Mouse (Mus musculus) right cerebral cortex, adult 2 months (tissue): ENCODE results near the gene Uso1.
A peak's percentile ranks its signal among the peaks of the same experiment; 100 is the strongest.
"Not testable (repeated sequence)": the region's sequence is repeated elsewhere in the genome, so short reads cannot be mapped to it uniquely, and the experiment has no call there.

Experiments
- DNase-seq, 2 experiments: peaks; one replicate each; pipeline ENCODE4 v3.0.0; 2021 to 2022; ENCODE audit warnings: low spot score in 2 of 2

Gene Uso1

DNA sequence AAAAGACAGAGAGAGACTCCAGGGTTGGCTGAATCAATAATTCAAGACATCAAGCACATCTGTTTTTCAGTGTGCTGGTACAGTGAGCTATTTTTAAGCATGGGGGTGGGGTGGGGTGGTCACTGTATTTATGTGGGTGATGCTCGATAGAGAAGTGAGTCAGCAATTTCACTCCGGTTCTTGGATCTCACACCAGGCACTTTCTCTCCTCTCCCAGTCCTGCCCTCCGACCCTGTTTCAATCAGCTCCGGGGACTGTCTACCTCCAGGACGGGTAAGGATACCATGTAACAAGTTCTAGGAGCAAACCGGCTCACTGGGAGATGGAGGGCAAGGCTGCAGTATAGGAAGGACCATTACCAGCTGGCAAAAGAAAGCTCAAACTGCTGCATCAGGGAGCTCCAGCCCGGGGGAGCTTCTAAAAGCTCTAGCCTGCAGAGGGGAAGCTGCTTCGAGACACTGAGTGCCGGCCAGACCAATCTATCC, 10.6 kb upstream of the Uso1 start:
- no peak for DNase-seq

DNA sequence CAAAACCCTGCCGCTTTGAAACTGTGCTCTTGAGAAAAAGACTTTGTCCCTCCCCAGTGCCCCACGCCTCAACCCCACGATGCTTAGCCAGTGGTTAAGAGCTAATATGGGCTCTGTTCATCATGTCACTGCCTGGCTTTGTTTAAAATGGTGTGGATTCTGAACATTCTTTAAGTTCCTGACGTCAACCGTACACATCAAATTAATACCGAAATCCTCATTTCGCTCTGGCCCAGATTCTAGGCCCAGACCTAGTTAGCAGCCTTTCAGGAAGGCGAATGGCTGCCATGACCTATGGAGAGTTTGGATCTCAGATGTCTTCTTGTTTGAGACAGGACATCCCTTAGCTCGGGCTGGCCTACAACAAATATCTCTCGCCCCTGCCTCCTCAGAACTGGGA, 10.0 kb upstream of the Uso1 start:
- DNase-seq, result no peak

DNA sequence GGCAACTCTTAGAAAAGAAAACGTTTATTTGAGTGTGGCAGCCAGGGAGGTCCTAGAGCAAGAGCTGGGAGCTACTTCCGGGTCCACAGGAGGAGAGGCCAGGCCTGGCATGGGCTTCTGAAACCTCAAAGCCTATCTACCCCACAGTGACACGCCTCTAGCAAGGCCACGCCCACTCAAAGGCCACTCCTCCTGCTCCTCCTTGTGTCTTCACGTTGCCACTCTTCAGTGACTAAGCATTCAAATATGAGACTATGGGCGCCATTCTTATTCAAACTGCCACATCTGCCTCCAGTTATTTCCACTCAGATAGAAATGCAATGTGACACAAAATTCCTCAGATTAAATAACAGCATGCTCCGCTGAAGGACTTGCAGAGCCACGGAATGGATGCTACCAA, 9.2 kb upstream of the Uso1 start:
- no peak for DNase-seq

DNA sequence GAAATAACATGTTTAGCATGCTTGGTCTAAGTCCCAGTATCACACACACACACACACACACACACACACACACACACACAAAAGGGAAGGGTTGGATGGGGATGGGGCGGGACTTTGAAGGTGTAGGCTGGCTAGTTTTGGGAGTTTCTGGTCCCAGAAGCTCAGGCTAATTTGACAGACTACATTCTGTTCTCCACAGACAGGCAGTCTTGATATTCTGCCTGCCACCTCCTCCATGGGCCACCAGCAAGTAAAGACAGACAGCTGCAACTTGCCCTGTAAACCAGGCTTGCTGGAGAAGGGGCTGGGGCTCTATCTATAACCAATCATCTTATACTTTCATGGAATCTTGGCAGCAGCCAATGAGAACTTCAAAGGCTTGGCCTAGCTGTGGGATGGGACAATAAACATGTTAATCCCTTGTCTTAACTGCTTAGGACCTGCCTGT, 8.4 kb upstream of the Uso1 start:
- DNase-seq, result no peak

DNA sequence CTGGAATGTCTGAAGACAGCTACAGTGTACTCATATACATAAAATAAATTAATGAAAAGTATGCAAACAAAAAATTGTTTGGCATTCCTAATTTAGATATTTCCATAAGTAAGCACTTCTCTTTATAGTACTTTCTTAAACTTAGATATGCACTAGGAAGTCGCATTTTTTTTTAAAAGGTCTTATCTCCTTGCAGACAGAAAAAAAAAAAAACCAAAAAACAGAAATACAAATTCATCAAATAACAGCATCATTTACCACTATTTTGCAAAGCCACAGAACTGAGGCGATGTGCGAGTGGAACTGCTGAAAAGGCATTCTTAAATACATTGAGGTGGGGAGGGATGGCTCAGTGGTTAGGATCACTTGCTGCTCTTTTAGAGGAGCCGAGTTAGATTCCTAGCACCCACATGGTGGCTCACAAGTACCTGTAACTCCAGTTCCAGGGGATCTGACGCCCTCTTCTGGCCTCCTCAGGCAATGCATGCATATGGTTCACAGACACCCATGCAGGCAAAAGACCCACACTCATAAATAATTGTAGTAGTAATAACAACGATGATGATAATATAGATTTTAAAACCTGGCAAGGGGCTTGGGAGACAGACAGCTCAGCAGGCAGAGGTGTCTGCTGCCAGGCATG, 7.6 kb upstream of the Uso1 start:
- DNase-seq, result no peak

DNA sequence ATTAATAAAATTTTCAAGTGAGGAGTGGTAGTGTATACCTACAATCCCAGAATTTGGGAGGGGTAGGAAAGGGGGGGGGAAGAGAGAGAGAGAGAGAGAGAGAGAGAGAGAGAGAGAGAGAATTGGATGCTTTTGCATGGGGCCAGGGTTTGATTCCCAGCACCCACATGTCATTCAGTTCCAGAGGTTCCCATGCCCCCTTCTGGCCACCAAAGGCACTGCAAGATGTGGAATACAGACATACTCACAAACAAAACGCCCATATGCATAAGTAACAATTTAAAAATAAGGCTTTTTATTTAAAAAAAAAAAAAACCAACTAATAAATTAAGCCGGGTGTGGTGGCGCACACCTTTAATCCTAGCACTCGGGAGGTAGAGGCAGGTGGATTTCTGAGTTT, 5.6 kb upstream of the Uso1 start:
- DNase-seq, result no peak

DNA sequence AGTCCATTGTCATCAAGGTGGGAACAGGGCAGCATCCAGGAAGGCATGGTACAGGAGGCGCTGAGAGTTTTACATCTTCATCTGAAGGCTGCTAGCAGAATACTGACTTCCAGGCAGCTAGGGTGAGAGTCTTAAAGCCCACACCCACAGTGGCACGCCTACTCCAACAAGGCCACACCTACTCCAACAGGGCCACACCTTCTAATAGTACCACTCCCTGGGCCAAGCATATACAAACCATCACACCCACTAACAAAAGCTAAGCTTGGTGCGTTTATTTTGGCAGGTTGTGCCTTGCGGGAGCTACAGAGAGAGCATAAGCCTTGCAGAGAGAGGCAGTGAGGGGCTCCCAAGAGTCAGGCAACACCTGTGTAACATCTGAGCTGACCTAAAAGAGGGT, 4.7 kb upstream of the Uso1 start:
- DNase-seq, result not testable (repeated sequence)

DNA sequence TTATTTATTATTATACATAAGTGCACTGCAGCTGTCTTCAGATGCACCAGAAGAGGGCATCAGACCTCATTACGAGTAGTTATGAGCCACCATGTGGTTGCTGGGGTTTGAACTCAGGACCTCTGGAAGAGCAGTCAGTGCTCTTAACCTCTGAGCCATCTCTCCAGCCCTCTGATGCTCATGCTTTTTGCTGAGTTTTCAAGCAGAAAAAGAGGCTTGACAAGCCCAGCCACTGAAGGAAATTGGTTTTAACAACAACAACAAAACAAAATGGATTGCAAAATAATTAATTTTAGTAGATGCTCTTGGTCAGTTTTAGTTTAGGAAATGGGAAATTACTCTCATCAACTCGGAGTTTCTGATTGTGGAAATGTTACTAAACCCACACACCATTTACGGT, 2.8 kb upstream of the Uso1 start:
- no peak for DNase-seq

DNA sequence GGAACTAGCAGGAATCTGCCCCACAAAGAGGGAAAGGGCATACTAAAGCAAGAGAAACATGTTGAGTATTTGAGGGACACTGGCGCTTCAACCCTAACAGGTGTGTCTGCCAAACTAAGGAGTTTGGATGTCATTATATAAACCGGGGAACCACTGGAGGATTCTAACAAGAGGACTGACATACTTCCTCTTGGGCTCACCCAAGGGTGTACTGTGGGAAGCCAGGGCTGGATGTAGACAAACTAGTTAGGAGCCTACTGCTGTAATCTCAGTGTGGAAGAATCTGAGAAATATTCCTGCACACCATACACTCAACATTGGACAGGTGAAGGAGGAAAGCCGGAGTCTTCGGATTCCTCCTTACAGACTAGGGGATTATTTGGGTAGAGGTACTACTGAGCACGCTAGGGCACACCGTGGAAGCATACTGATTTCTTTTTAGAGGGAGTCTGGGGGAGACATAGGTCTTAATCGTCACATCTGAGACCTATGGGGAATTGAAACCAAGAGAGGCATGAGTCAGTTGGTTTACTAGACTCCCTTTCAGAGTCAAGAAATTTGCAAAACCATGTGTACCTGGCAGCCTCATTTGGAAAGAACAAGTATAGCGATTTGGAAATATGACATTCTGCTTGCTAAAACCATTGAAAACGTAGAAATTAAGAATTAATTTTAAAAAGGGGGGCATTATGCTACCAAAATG, 1.1 kb upstream of the Uso1 start:
- DNase-seq, result no peak

DNA sequence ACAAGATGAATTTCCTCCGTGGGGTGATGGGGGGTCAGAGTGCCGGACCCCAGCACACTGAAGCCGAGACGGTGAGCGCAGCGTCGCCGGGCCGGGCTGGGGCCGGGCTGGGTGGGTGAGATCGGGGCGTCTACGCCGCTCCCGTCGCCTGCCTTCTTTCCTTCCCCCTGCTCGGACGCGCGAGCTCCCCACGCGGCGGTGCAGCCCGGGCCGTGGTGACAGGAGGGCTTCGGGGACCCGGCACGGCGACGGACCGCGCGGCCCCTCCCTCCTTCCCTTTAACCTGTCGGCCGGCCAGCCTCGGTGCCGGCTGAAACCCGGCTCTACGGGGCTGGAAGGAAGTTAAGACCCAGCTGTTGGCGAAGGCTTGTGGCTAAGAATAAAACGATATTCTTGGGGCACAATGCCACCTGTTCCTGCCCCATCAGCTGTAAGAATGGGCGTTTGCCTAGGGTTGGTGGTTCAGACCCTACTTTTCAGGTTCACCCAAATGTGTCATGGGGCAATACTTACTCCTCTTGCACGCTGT, 419 bp downstream of the Uso1 start:
- peak in 1 of 2 experiments; percentile 30 for DNase-seq

DNA sequence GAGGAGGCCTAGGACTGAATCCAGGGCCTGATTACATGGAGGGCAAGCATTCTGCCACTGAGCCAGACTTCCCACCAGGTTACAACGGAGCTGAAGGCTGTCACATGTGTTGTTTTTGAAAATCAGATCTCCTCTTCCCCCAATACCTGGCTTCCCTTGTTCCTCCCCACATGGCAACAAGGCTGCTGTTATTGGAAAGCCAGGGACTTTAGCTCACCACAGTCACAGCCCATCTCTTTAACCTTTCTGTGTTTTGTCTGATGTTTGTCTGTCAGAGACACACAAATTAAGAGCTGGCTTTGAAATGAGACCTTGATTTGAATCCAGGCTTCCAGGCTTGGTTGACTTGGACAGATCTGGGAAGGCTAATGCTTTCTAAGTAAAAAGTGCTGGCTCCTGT, 1.5 kb downstream of the Uso1 start:
- DNase-seq, result no peak

DNA sequence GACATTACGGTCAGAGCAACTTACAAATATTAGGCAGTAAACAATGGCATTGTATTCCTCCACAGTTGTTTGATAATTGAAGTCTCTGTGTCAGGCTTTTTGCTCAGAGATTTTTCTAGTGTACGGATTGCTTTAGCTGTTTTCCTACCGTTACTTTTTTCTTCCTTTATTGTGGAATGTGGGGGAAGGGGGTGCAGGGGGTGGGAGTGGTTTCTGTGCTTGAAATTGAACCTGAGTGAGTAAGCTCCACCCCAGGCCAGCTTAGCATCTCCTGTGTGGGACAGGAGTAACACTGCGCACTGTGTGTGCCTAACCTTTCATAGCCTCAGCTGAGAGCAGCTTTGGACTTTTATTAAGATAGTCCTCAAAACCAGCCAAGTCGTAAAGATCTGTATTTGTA, 4.0 kb downstream of the Uso1 start:
- DNase-seq, result no peak

DNA sequence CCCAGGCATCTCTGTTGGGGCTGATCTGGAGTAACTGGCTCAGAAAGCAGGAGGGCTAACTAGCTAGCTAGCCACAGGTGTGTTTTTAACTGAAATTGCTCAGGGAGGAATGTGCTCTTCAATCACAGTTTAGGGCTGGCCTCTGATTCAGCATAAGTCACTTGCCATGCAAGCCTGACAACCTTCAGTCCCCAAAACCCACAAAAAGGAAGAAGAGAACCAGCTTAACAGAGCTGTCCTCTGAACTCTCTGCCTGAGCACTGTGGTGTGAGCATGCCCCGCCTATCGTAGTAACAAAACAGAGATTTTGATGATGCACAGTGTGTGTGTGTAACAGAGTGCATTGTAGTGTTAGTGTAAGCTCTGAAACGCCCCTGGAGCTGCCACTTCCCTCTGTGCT, 4.7 kb downstream of the Uso1 start:
- no peak for DNase-seq

DNA sequence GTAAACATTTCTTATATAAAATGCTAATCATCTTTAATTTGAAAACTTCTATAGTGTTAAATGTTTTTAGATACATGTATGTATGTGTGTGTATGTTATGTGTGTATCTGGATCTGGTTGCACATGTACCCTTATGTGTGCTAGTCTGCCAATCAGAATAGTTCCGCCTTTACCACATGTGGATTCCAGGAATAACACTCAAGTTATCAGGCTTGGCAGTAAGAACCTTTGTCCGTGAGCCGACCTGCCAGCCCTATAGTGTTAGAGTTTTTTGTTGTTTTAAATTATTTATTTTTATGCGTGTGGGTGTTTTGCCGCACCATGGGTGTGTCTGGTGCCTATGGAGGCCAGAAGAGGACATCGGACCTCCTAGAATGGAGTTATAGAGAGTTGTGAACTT, 5.9 kb downstream of the Uso1 start:
- no peak for DNase-seq

DNA sequence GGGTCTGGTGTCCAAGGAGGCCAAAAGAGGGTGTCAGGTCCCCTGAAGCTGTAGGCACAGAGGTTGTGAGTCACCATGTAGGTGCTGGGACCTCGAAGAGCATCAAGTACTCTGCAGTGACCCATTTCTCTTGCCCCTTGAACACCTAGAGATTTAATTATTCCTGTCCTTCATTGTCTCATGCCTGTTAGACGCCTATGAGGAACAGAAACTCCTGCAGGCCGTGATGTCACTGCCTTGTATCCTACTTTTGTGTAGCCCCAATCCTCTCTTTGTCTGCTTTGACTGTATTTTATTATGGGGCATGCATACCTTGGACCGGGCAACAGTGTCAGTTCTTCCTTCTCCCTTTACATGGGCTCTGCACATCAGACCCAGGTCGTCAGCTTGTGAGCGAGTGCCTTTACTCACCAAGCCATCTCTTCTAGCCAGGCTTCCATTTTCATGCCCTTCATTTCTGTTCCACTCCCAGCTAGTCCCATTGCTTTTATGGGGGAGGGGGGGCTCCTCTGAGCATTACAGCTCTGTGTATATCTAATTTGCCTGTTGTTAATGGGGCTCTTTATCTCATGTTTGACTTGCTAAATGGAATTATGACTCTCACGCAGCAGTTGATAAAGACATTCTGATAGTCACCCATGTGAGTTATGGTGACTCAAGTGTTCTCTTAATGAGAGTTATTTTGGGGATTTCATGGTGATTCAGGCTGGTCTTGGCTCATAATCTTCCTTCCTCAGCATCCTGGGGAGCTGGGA, 7.4 kb downstream of the Uso1 start:
- no peak for DNase-seq

DNA sequence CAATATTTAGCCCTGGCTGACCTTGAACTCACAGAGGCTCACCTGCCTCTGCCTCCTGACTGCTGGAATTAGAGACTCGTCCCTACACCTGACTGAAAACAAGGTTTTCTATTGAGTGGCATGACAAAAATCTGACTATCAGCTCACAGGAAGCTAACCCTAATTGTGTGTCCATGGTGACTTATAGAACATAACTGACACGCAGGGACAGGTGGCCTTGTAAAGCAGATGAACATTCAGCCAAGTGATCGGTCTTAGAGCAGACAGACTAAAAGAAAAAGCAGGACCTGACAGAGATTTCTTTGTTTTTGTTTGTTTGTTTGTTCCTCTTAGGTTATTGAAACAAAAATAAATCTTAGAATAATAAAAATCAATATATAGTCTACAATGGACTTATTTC, 10.5 kb downstream of the Uso1 start:
- DNase-seq, result no peak

DNA sequence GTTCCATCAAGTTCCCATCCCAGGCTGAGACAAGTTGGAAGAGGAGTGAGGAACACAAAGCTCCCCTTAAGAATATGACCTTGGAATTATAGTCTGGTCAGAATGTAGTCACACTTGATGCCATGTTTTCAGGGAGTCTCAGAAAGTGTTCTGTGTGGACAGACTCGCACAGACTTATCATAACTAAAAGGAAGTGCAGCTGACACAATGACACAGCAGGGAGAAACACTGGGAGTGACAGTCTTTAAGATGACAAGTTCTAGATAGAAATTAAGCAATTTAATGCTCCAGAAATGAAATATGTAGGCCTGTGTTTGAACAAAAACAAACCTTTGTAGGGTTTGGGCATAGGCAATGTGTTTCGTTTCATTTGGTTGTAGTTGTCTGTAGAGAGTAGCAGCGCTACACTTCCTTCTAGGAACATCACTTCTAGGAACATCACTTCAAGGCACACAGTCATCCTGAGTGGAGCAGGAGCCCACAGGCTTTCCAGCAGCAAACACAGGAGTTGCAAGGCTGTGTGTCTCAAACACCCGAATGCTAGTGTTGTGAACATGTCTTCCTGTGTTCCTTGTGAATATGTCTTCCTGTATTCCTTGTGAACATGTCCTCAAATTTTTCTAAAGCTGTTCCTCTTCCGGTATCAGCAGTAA, 11.7 kb downstream of the Uso1 start:
- no peak for DNase-seq

DNA sequence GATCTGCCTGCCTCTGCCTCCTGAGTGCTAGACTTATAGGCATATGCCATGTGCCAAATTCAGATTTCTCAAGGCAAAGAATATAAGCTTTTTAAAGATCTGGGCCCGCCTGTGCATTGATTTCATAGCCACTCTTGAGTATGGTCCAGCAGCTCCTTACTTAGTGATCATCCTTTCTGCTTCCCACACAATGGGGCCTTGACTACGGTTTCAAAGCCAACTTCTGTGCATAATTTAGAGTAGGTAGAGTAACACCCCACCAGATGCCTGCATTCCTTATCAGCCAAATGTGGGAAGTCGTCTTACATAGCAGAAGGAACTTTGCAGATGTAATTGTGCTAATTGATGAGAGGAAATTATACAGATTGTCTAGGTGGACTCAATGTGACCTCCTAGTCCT, 17.1 kb downstream of the Uso1 start:
- DNase-seq, result peak; percentile 31 to 38

DNA sequence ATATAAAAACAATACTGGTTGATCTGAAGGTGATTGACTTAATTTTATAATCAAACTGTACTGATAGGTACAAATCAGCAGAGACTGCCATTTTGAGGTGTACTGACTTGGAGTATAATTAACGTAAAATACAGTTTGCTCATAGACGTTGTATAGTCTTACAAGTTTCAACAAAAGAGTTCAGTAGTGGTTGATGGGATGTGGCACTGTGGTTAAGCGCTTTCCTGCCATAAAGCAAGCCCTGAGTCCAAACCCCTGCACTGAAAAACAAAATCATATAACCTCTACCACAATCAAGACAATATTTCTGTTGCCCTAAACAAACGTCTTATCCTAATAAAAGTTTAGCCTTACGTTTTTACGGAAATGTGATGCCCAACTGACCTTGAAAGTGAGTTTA, 28.2 kb downstream of the Uso1 start:
- no peak for DNase-seq

DNA sequence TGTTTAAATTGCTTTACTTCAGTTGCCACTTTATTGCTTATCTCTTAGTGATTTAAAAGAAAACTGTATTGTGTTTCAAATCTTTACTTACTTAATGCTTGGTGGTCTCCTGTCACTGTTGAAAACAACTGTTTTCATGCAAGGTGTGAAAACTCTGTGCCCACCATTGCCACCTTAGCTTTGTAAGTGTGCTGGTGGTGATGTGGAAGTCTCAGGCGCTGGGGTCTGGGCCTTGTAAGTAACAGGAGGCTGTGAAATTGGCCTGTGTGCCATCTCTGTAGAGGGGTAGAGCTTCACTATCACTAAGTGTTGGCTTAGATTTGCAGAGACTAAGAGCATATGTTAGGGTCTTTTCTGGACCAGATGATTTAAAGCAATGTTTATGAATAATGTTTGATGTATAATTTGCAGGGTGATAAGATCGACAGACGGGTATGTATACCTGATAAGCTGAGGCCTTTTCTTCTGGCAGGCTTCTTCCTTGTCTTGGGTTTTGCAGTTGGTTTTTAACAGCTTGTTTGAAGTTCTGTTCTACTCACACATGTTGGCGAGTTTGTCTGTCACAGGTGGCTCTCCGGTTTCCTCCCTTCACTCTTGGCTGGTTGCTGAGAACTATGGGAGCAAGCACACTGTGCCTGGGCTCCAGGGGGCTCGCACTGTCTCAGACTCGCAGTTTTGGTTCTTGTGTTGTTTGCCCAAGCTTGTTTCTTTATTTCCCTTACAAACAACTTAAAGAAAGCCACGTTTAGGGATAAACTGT, 45.5 kb downstream of the Uso1 start:
- DNase-seq, result no peak

DNA sequence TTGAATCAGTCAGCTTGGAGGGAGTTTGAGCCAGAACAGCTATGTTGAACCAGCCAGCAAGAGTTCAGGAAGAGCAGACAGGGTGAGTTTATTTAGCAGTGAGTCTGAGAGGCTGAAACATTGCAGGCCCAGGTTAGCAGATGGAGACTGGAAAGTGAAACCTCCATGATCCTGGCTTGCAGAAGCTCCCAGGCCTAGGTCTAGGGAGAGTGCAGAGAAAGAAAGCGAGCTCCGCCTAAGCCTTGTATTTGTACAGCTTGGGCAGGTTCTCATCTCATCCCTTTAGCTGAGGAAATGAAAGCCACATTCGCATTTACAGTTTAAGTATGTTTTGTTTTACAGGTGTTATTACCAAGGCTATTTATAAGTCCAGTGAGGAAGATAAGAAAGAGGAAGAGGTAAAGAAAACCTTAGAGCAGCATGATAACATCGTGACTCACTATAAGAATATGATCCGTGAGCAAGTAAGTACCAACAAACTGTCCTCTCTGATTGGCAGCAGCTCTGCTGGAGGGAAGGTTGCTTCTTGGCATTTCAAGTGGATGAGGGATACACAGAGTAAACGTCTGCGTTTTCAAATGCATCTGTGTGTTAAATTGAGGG, 51.2 kb downstream of the Uso1 start:
- no peak for DNase-seq
